8 mouse cellular contexts compared by ENCODE assay signal in the genomic region with DNA sequence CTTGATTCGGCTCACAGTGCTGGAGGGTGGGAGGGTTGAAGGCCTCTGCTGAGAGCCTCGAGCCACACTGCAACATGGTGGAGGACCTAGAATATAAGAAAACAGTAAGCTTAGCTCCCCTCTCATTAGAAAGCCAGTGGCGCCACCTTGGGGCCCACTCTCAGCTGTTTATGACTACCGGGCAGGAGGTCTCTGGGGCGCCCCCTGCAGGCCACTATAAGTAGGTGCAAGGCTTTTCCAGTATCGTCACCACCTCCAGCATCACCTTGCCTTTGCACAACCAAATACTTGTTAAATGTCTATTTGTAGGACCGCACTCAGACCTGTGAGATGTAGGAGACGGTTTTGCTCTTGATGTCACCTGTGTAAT. TPM values are rescaled to one million over a fixed set of nuclear protein-coding genes. Genes with fewer than 3 reads are reported as not detected.
DNase-seq lines count a peak whose midpoint lies in the region; ATAC-seq and TF ChIP-seq lines count a peak whose summit lies in the region.

No protein-coding gene starts in this region.

- H3K4me2 ChIP-seq in hindbrain, postnatal 0 days (ENCODE audit: low read depth, low read length): no peak overlapping the region
- no peak overlapping the region for H3K4me2 ChIP-seq in limb, embryonic 11.5 days (ENCODE audit: low read depth, severe bottlenecking)
- peak overlapping the region; percentile 80 for H3K4me2 ChIP-seq in myocyte (ENCODE audit: low read depth)

- H3K27me3 ChIP-seq in hindbrain, postnatal 0 days (ENCODE audit: insufficient read depth, low read length): no peaks in the 10 kb centered on the region
- H3K27me3 ChIP-seq in limb, embryonic 11.5 days (ENCODE audit: control insufficient read depth, insufficient read depth, low read length): no peaks in the 10 kb centered on the region
- H3K27me3 ChIP-seq in myocyte (ENCODE audit: control insufficient read depth, insufficient read depth, insufficient read length): no peaks in the 10 kb centered on the region
- no peaks in the 10 kb centered on the region for H3K27me3 ChIP-seq in thymus, adult 2 months (ENCODE audit: control insufficient read depth, insufficient read depth, low read length)

- H3K27ac ChIP-seq in hindbrain, postnatal 0 days: no peak overlapping the region
- no peak overlapping the region for H3K27ac ChIP-seq in limb, embryonic 11.5 days (replicated peaks; ENCODE audit: low read depth, low read length)
- H3K27ac ChIP-seq in thymus, adult 2 months (ENCODE audit: control insufficient read depth, insufficient read depth, low read length): no peak overlapping the region

- no peaks in the 10 kb centered on the region for H3K79me2 ChIP-seq in myocyte (ENCODE audit: control insufficient read depth, insufficient read depth)

- H3ac ChIP-seq in myocyte (ENCODE audit: control insufficient read depth, insufficient read length): no peak overlapping the region

- WGBS in hindbrain, postnatal 0 days: 42% methylated on average over 8 of the region's 8 CpGs
- 37% methylated on average over 8 of the region's 8 CpGs for WGBS in limb, embryonic 11.5 days
- 43% methylated on average over 8 of the region's 8 CpGs for WGBS in thymus, adult 2 months

- TF ChIP-seq POLR2A in myocyte (IDR thresholded peaks at IDR 0.05; ENCODE audit: insufficient read length, low read depth): no peak
- no peak for TF ChIP-seq POLR2A in thymus, adult 2 months (IDR thresholded peaks at IDR 0.05; ENCODE audit: control insufficient read depth, extremely low read depth, insufficient read depth, low read length, poor library complexity)

- DNase-seq in urinary bladder, postnatal 14 days (ENCODE audit: low spot score): peak; percentile 66
- no peak for DNase-seq in urinary bladder, adult 18-20 months (ENCODE audit: low spot score in 2 of 2)
- peak; percentile 81 for DNase-seq in c-Kit-negative CD71-positive TER-119-positive erythroid progenitor cells, embryonic 14.5 days (ENCODE audit: low read depth, low spot score)
- peak; percentile 24 for DNase-seq in fibroblast of lung, adult 2 months (ENCODE audit: low read depth)
- DNase-seq in hindbrain, postnatal 0 days (ENCODE audit: low spot score): peak; percentile 72
- peak; percentile 64 for DNase-seq in limb, embryonic 11.5 days (ENCODE audit: low spot score)
- DNase-seq in thymus, adult 2 months: peak; percentile 63

- H3K9me3 ChIP-seq in hindbrain, postnatal 0 days (ENCODE audit: low read length): no peaks in the 10 kb centered on the region
- H3K9me3 ChIP-seq in limb, embryonic 11.5 days (ENCODE audit: control insufficient read depth, low read length): no peaks in the 10 kb centered on the region

- no peak overlapping the region for H3K9ac ChIP-seq in hindbrain, postnatal 0 days (replicated peaks; ENCODE audit: low read length)
- no peak overlapping the region for H3K9ac ChIP-seq in limb, embryonic 11.5 days (ENCODE audit: low read length)

- H3K36me3 ChIP-seq in hindbrain, postnatal 0 days (ENCODE audit: insufficient read depth, low read length): no peaks in the 10 kb centered on the region
- H3K36me3 ChIP-seq in limb, embryonic 11.5 days (ENCODE audit: control insufficient read depth, insufficient read depth, low read length): no peaks in the 10 kb centered on the region
- no peaks in the 10 kb centered on the region for H3K36me3 ChIP-seq in myocyte (ENCODE audit: control insufficient read depth, insufficient read depth)
- H3K36me3 ChIP-seq in thymus, adult 2 months (ENCODE audit: control insufficient read depth, insufficient read depth, low read length): no peaks in the 10 kb centered on the region

- peak; percentile 75 for ATAC-seq in hindbrain, postnatal 0 days
- no peak for ATAC-seq in limb, embryonic 11.5 days (ENCODE audit: insufficient number of reproducible peaks, low FRiP score, low TSS enrichment, low read depth)

- peak; percentile 83 for TF ChIP-seq CTCF in hindbrain, postnatal 0 days (IDR thresholded peaks at IDR 0.05; ENCODE audit: low read depth)
- peak; percentile 88 for TF ChIP-seq CTCF in thymus, adult 2 months (IDR thresholded peaks at IDR 0.05; ENCODE audit: borderline replicate concordance, control insufficient read depth, extremely low read depth, insufficient read depth, low read length, poor library complexity)

- H3K4me3 ChIP-seq in hindbrain, postnatal 0 days (ENCODE audit: low read length): no peak overlapping the region
- H3K4me3 ChIP-seq in limb, embryonic 11.5 days (ENCODE audit: low read depth, low read length): no peak overlapping the region
- H3K4me3 ChIP-seq in myocyte: no peak overlapping the region
- H3K4me3 ChIP-seq in thymus, adult 2 months (ENCODE audit: control insufficient read depth, insufficient read depth, low read length): no peak overlapping the region

- no peaks in the 10 kb centered on the region for H3K4me1 ChIP-seq in hindbrain, postnatal 0 days (ENCODE audit: insufficient read depth, low read length)
- H3K4me1 ChIP-seq in limb, embryonic 11.5 days (ENCODE audit: control insufficient read depth, insufficient read depth, low read length): no peaks in the 10 kb centered on the region
- H3K4me1 ChIP-seq in thymus, adult 2 months (replicated peaks; ENCODE audit: control insufficient read depth, insufficient read depth, low read length): no peaks in the 10 kb centered on the region

TF ChIP-seq in myocyte, 11 proteins besides CTCF, POLR2A, EP300 and RAD21:
- TF ChIP-seq CEBPB (IDR thresholded peaks at IDR 0.05; ENCODE audit: insufficient read depth, poor library complexity, severe bottlenecking): no peak
- no peak for TF ChIP-seq SRF (IDR thresholded peaks at IDR 0.05; ENCODE audit: control insufficient read depth, insufficient read length, low read depth)
- TF ChIP-seq MAX (IDR thresholded peaks at IDR 0.05; ENCODE audit: low read depth): peak; percentile 21

RNA-seq across cellular contexts. Expression of gene Hbq1a, which starts 21.3 kb away (rescaled TPM):
- 5.6 TPM in 1 of 2 replicates, not detected in the other for total RNA-seq in hindbrain, postnatal 0 days (2014; rRNA removed)
- polyA plus RNA-seq in hindbrain, postnatal 0 days (2015; fragmentation: Nextera tagmentation; extraction: Ambion mirVana): 2.0 and 2.2 TPM in 2 replicates
- polyA plus RNA-seq in limb, embryonic 11.5 days (2014; fragmentation: Nextera tagmentation; extraction: Ambion mirVana): not detected in 2 replicates
- polyA plus RNA-seq in myocyte (2012; fragmentation: generic; extraction: Trizol): 0.24 TPM
- polyA plus RNA-seq in thymus, adult 2 months (2012; rRNA removed): 0.27 TPM in 1 of 2 replicates, not detected in the other

RNA-seq across cellular contexts. Expression of gene Hba-a2, which starts 24.9 kb away (rescaled TPM):
- 1,752 and 2,010 TPM in 2 replicates for total RNA-seq in hindbrain, postnatal 0 days (2014; rRNA removed)
- 1,345 and 1,601 TPM in 2 replicates for polyA plus RNA-seq in hindbrain, postnatal 0 days (2015; fragmentation: Nextera tagmentation; extraction: Ambion mirVana)
- polyA plus RNA-seq in limb, embryonic 11.5 days (2014; fragmentation: Nextera tagmentation; extraction: Ambion mirVana): 3,858 and 4,243 TPM in 2 replicates
- polyA plus RNA-seq in myocyte (2012; fragmentation: generic; extraction: Trizol): not detected
- 2,237 and 2,638 TPM in 2 replicates for polyA plus RNA-seq in thymus, adult 2 months (2012; rRNA removed)

RNA-seq across cellular contexts. Expression of gene Sh3pxd2b, which starts 26.4 kb away (rescaled TPM):
- 32.2 and 37.4 TPM in 2 replicates for total RNA-seq in hindbrain, postnatal 0 days (2014; rRNA removed)
- 6.7 and 7.4 TPM in 2 replicates for polyA plus RNA-seq in hindbrain, postnatal 0 days (2015; fragmentation: Nextera tagmentation; extraction: Ambion mirVana)
- 25.5 and 27.8 TPM in 2 replicates for polyA plus RNA-seq in limb, embryonic 11.5 days (2014; fragmentation: Nextera tagmentation; extraction: Ambion mirVana)
- 22.3 TPM for polyA plus RNA-seq in myocyte (2012; fragmentation: generic; extraction: Trizol)
- polyA plus RNA-seq in thymus, adult 2 months (2012; rRNA removed): 6.8 and 7.5 TPM in 2 replicates

RNA-seq across cellular contexts. Expression of gene Hbq1b, which starts 34.4 kb away (rescaled TPM):
- 1.0 TPM in 1 of 2 replicates, not detected in the other for total RNA-seq in hindbrain, postnatal 0 days (2014; rRNA removed)
- polyA plus RNA-seq in hindbrain, postnatal 0 days (2015; fragmentation: Nextera tagmentation; extraction: Ambion mirVana): 1.1 and 1.4 TPM in 2 replicates
- 4.0 and 4.9 TPM in 2 replicates for polyA plus RNA-seq in limb, embryonic 11.5 days (2014; fragmentation: Nextera tagmentation; extraction: Ambion mirVana)
- 0.16 TPM for polyA plus RNA-seq in myocyte (2012; fragmentation: generic; extraction: Trizol)
- polyA plus RNA-seq in thymus, adult 2 months (2012; rRNA removed): 0.23 TPM in 1 of 2 replicates, not detected in the other

RNA-seq across cellular contexts. Expression of gene Hba-a1, which starts 37.9 kb away (rescaled TPM):
- total RNA-seq in hindbrain, postnatal 0 days (2014; rRNA removed): 541 and 992 TPM in 2 replicates
- polyA plus RNA-seq in hindbrain, postnatal 0 days (2015; fragmentation: Nextera tagmentation; extraction: Ambion mirVana): 535 and 659 TPM in 2 replicates
- 2,022 and 2,164 TPM in 2 replicates for polyA plus RNA-seq in limb, embryonic 11.5 days (2014; fragmentation: Nextera tagmentation; extraction: Ambion mirVana)
- 12.3 TPM for polyA plus RNA-seq in myocyte (2012; fragmentation: generic; extraction: Trizol)
- polyA plus RNA-seq in thymus, adult 2 months (2012; rRNA removed): 1,371 and 1,698 TPM in 2 replicates

Comparison
In these comparisons a context has a peak if more than half of its experiments do, and no peak if none do; other contexts are left out.
1. DNase-seq: peak in urinary bladder, postnatal 14 days (single experiment), c-Kit-negative CD71-positive TER-119-positive erythroid progenitor cells, embryonic 14.5 days (single experiment), fibroblast of lung, adult 2 months (single experiment), hindbrain, postnatal 0 days (single experiment), limb, embryonic 11.5 days (single experiment) and thymus, adult 2 months (single experiment); none in urinary bladder, adult 18-20 months (0 of 2).
2. RNA of gene Hba-a2, which starts 24.9 kb away (polyA plus RNA-seq): 3,858 to 4,243 TPM in limb, embryonic 11.5 days, 2,237 to 2,638 TPM in thymus, adult 2 months and 1,345 to 1,601 TPM in hindbrain, postnatal 0 days; not detected in myocyte (single experiment); every median in the first group is over 1,000 times any median in the second.